Mouse (Mus musculus) MEL (cell line): Measurements from ENCODE around the gene Gng7. TPM values are rescaled to one million over a fixed set of nuclear protein-coding genes. Genes with fewer than 3 reads are reported as not detected.

Experiments
- DNase-seq: peaks from one replicate; pipeline ENCODE4 v3.0.0; 2011; ENCODE audit warnings: low read depth, low spot score
- H3K27ac ChIP-seq: 2 replicates; pipeline ENCODE4 v1.5.1; 2012; ENCODE audit warnings: low read depth, mild to moderate bottlenecking, control low read depth, low read length, moderate library complexity; ENCODE audit not compliant: control insufficient read depth
- H3K27me3 ChIP-seq, 2 experiments: fragments of 150-350 bp in 1 of 2; sonication (generic) in 1 of 2; 2 replicates each; pipeline ENCODE4 v1.6.1; 2012; ENCODE audit warnings: low read length in 2 of 2, mild to moderate bottlenecking in 2 of 2, improper control_type of control experiment in 1 of 2, moderate library complexity in 1 of 2; ENCODE audit not compliant: insufficient read depth in 2 of 2, control insufficient read depth in 1 of 2
- H3K36me3 ChIP-seq, 2 experiments: 2 replicates each; pipeline ENCODE4 v1.6.1; 2012 to 2014; ENCODE audit warnings: low read length in 2 of 2, improper control_type of control experiment in 1 of 2, inconsistent platforms in 1 of 2, mild to moderate bottlenecking in 1 of 2; ENCODE audit not compliant: insufficient read depth in 2 of 2, control insufficient read depth in 1 of 2
- H3K4me1 ChIP-seq, 2 experiments: fragments of 150-350 bp in 1 of 2; sonication (generic) in 1 of 2; 2 replicates each; pipeline ENCODE4 v1.6.1; 2012; ENCODE audit warnings: low read length in 2 of 2, improper control_type of control experiment in 1 of 2, mild to moderate bottlenecking in 1 of 2; ENCODE audit not compliant: insufficient read depth in 2 of 2, control insufficient read depth in 1 of 2
- H3K4me3 ChIP-seq, 2 experiments: fragments of 150-350 bp in 1 of 2; sonication (generic) in 1 of 2; 2 replicates each; pipeline ENCODE4 v1.5.1; 2012; ENCODE audit warnings: low read depth in 2 of 2, low read length in 2 of 2, mild to moderate bottlenecking in 2 of 2, moderate library complexity in 2 of 2, control low read depth in 1 of 2, improper control_type of control experiment in 1 of 2; ENCODE audit not compliant: control insufficient read depth in 1 of 2, insufficient read depth in 1 of 2
- H3K79me2 ChIP-seq: 2 replicates; pipeline ENCODE4 v1.6.1; 2012; ENCODE audit warnings: mild to moderate bottlenecking, low read length, moderate library complexity; ENCODE audit not compliant: control insufficient read depth, poor library complexity, insufficient read depth
- H3K9ac ChIP-seq: 2 replicates; pipeline ENCODE4 v1.6.1; 2012; ENCODE audit warnings: low read depth, mild to moderate bottlenecking, control low read depth, low read length, moderate library complexity; ENCODE audit not compliant: control insufficient read depth, poor library complexity, severe bottlenecking
- H3K9me3 ChIP-seq: fragments of 150-350 bp; sonication (generic); replicated peaks from 2 replicates; pipeline ENCODE4 v1.6.1; 2012; ENCODE audit warnings: mild to moderate bottlenecking, low read length, improper control_type of control experiment, moderate library complexity; ENCODE audit not compliant: insufficient read depth
- CHD1 ChIP-seq: IDR thresholded peaks from 2 replicates; pipeline ENCODE4 v1.6.1; 2012; ENCODE audit warnings: low read depth, mild to moderate bottlenecking, inconsistent platforms, low read length, improper control_type of control experiment
- CHD2 ChIP-seq: IDR thresholded peaks from 2 replicates; pipeline ENCODE4 v1.6.1; 2011; ENCODE audit warnings: low read length, improper control_type of control experiment
- ELF1 ChIP-seq: IDR thresholded peaks from 2 replicates; pipeline ENCODE4 v1.6.1; 2014; ENCODE audit warnings: low read depth, mild to moderate bottlenecking, inconsistent platforms, low read length, improper control_type of control experiment, moderate library complexity
- EP300 ChIP-seq, 2 experiments: IDR thresholded peaks; 2 replicates each; pipeline ENCODE4 v1.6.1; 2011; ENCODE audit warnings: improper control_type of control experiment in 2 of 2, low read length in 2 of 2, low read depth in 1 of 2, mild to moderate bottlenecking in 1 of 2
- ETS1 ChIP-seq: IDR thresholded peaks from 2 replicates; pipeline ENCODE4 v1.6.1; 2012; ENCODE audit warnings: low read depth, mild to moderate bottlenecking, inconsistent platforms, low read length, improper control_type of control experiment, moderate library complexity
- GATA1 ChIP-seq: IDR thresholded peaks from 2 replicates; pipeline ENCODE4 v1.6.1; 2011; ENCODE audit warnings: low read depth, low read length, improper control_type of control experiment
- HCFC1 ChIP-seq: IDR thresholded peaks from 2 replicates; pipeline ENCODE4 v1.6.1; 2012; ENCODE audit warnings: low read depth, mild to moderate bottlenecking, inconsistent platforms, low read length, improper control_type of control experiment, moderate library complexity
- JUND ChIP-seq: IDR thresholded peaks from 2 replicates; pipeline ENCODE4 v1.6.1; 2011; ENCODE audit warnings: low read depth, mild to moderate bottlenecking, improper control_type of control experiment, low read length
- MAX ChIP-seq: IDR thresholded peaks from 2 replicates; pipeline ENCODE4 v1.6.1; 2011; ENCODE audit warnings: low read length, improper control_type of control experiment
- MAZ ChIP-seq: IDR thresholded peaks from 2 replicates; pipeline ENCODE4 v1.6.1; 2012; ENCODE audit warnings: low read depth, mild to moderate bottlenecking, inconsistent platforms, low read length, improper control_type of control experiment
- MEF2A ChIP-seq: IDR thresholded peaks from 2 replicates; pipeline ENCODE4 v1.6.1; 2014; ENCODE audit warnings: low read depth, mild to moderate bottlenecking, inconsistent platforms, low read length, improper control_type of control experiment; ENCODE audit not compliant: poor library complexity, insufficient replicate concordance, severe bottlenecking; ENCODE audit errors: extremely low read depth
- MXI1 ChIP-seq: IDR thresholded peaks from 2 replicates; pipeline ENCODE4 v1.6.1; 2011; ENCODE audit warnings: mild to moderate bottlenecking, low read depth, low read length, improper control_type of control experiment
- NELFE ChIP-seq: IDR thresholded peaks from 2 replicates; pipeline ENCODE4 v1.6.1; 2011; ENCODE audit warnings: low read depth, low read length, improper control_type of control experiment
- NRF1 ChIP-seq: IDR thresholded peaks from 2 replicates; pipeline ENCODE4 v1.6.1; 2014; ENCODE audit warnings: low read depth, mild to moderate bottlenecking, inconsistent platforms, low read length, improper control_type of control experiment, moderate library complexity; ENCODE audit not compliant: poor library complexity, insufficient read depth, severe bottlenecking
- POLR2A ChIP-seq, 2 experiments: IDR thresholded peaks; 2 replicates each; pipeline ENCODE4 v1.6.1; 2011 to 2012; ENCODE audit warnings: low read length in 2 of 2, mild to moderate bottlenecking in 2 of 2, control low read depth in 1 of 2, improper control_type of control experiment in 1 of 2, low read depth in 1 of 2, moderate library complexity in 1 of 2; ENCODE audit not compliant: control insufficient read depth in 1 of 2, insufficient read depth in 1 of 2, poor library complexity in 1 of 2
- SIN3A ChIP-seq: IDR thresholded peaks from 2 replicates; pipeline ENCODE4 v1.6.1; 2012; ENCODE audit warnings: low read length, improper control_type of control experiment, inconsistent platforms
- TAL1 ChIP-seq: IDR thresholded peaks from 2 replicates; pipeline ENCODE4 v1.6.1; 2012; ENCODE audit warnings: mild to moderate bottlenecking, inconsistent platforms, low read length, moderate library complexity, mixed read lengths
- TBP ChIP-seq: IDR thresholded peaks from 2 replicates; pipeline ENCODE4 v1.8.0; 2011; ENCODE audit warnings: low read depth, low read length, improper control_type of control experiment
- TCF12 ChIP-seq: IDR thresholded peaks from 2 replicates; pipeline ENCODE4 v1.6.1; 2014; ENCODE audit warnings: low read depth, mild to moderate bottlenecking, inconsistent platforms, low read length, improper control_type of control experiment, moderate library complexity
- ZMIZ1 ChIP-seq: IDR thresholded peaks from 2 replicates; pipeline ENCODE4 v1.6.1; 2012; ENCODE audit warnings: low read depth, mild to moderate bottlenecking, inconsistent platforms, low read length, improper control_type of control experiment, moderate library complexity
- ZNF384 ChIP-seq: IDR thresholded peaks from 2 replicates; pipeline ENCODE4 v1.6.1; 2012; ENCODE audit warnings: low read depth, mild to moderate bottlenecking, inconsistent platforms, low read length, improper control_type of control experiment
- polyA plus RNA-seq, 2 experiments: library from polyadenylated mRNA; stranded (reverse) in 1 of 2; unstranded in 1 of 2; fragments of >175 nt in 1 of 2; fragments of >200 nt in 1 of 2; gene quantifications; 2 replicates each; pipeline versions ENCODE4 v1.2.1 to v1.2.4; 2012; ENCODE audit warnings: low replicate concordance in 2 of 2, low read depth in 1 of 2; ENCODE audit not compliant: insufficient read length in 2 of 2, insufficient read depth in 1 of 2, missing spikeins in 1 of 2
- total RNA-seq: library from RNA; depleted of rRNA; stranded (reverse); fragments of 300-350 nt; gene quantifications from 2 replicates; pipeline ENCODE4 v1.2.3, GENCODE M21; 2012

Gng7 gene
- total and polyA plus RNA-seq, 3 experiments = 1.3 to 6.2 TPM; not detected in 1

GRCm38 (mm10) chr10:80933421-80933979, 81.2 kb downstream of the Gng7 start (continued):
- TF ChIP-seq ETS1 (peak; percentile 65), MAX (peak; percentile 97), TCF12 (peak; percentile 49), EP300 (IDR thresholded peaks at IDR 0.05; ENCODE audit: low read depth in 1 of 2, low read length in 2 of 2) (peak in 1 of 2 experiments; percentile 13; a peak in 1 of 4 replicates), NELFE (peak; percentile 71; the same call in 1 of the 2 replicates), SIN3A (peak; percentile 95), HCFC1 (peak; percentile 65), NRF1 (peak; percentile 85)
- TF ChIP-seq, all 39 proteins: peak for 20

DNA sequence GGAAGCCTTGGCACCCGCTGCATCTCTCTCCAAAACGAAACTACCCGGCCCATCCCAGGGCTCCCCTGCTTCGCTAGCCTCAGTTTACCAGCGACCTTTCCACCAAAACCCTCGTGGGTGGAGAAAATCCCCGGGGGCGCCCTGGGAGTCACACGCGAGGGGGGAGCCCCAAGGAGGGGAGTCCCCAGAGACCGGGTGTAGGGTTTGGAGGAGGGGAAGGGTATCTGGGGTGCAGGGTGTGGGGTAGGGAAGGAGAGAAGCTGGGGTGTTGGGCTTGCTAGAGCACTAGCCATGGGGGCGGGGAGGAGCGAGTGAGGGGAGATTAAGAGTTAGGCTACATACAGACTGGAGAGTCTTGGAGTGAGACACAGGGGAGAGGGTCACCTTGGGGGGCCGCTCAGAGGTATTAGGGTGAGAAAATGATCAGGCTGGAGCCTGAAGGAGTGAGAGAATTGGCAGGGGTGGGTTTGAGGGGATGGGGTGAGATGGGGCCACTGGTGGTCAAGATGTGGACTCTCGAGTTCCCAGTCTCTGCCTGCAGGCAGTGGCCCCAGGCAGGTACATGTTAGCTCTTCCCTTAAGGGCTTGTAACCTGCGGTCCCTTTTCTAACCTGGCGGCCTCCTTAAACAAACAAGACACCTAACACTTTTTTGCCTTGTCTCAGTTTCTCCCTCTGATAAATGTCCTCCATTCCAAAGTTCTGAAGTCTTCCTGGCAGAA, 81.9 kb downstream of the Gng7 start:
- peaks cover 0 to 11% of the 10 kb centered on the region in 2 experiments; a peak in 2 of 4 replicates for H3K36me3 ChIP-seq
- peak; percentile 73 for DNase-seq
- TF ChIP-seq ZNF384 = no peak
- no peak for TF ChIP-seq TBP
- no peak for TF ChIP-seq GATA1
- 0 out of 4 replicates have a peak, but pooled peaks of 1 of the 2 experiments have one; percentile 10 for TF ChIP-seq EP300 (IDR thresholded peaks at IDR 0.05; ENCODE audit: low read depth in 1 of 2, low read length in 2 of 2)
- TF ChIP-seq SIN3A = 0 out of 2 replicates have a peak, but pooled peaks have one; percentile 2
- TF ChIP-seq JUND = no peak
- TF ChIP-seq HCFC1 = no peak
- no peak for TF ChIP-seq POLR2A (IDR thresholded peaks at IDR 0.05; ENCODE audit: control insufficient read depth in 1 of 2, insufficient read depth in 1 of 2, low read depth in 1 of 2, low read length in 2 of 2, poor library complexity in 1 of 2)
- TF ChIP-seq CHD1 = no peak
- no peak for TF ChIP-seq TAL1
- peak; percentile 48; the same call in 1 of the 2 replicates for TF ChIP-seq MXI1
- peak; percentile 54 for TF ChIP-seq CHD2
- TF ChIP-seq ELF1 = no peak
- peak; percentile 71 for TF ChIP-seq MAZ
- TF ChIP-seq MEF2A = no peak
- TF ChIP-seq ZMIZ1 = 0 out of 2 replicates have a peak, but pooled peaks have one; percentile 20
- peak; percentile 10 for TF ChIP-seq NELFE
- H3K9ac ChIP-seq = peak overlapping the region; percentile 77
- peaks cover 13% of the 10 kb centered on the region for H3K79me2 ChIP-seq
- H3K27ac ChIP-seq = peak overlapping the region; percentile 36
- peaks cover 5 to 29% of the 10 kb centered on the region in 2 experiments for H3K4me1 ChIP-seq
- H3K27me3 ChIP-seq = no peaks in the 10 kb centered on the region
- H3K9me3 ChIP-seq = no peaks in the 10 kb centered on the region
- H3K4me3 ChIP-seq = peak overlapping the region; percentile 54 to 92
